Mouse (Mus musculus): Measurements from ENCODE around the gene Egf.

DNA sequence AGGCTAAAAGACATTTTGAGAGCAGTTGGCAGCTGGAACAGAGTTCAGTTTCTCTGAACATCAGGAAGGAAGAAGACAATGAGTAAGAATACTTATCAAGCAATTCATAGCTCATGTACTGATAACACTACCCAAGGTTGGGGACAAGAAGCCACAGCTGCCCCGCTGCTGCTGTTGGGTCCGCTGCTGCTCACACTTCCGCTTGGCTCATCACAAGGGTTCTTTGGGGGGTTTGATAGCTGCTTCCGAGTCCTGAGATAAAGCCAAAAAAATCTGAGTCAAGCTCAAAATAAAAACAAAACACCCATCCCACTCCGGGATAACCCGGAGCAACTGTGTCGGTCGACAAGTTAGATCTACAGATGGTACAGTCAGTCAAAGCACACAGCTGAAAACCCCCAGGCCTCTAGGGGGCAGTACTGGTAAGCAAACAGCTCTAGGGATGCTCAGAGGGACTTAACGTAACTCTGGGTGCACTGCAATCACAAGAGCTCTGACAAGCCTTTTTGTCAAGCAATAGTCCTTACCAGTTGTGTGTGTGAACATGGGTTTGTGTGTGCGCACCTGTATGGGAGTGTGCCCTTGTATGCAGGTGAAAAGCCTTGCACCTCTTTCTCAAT, 71.9 kb downstream of the Egf start:
- TF ChIP-seq CTCF (IDR thresholded peaks at IDR 0.05; ENCODE audit: control insufficient read depth, insufficient read depth, insufficient read length): peak; percentile 7
- no peak for TF ChIP-seq MYOG (IDR thresholded peaks at IDR 0.05; ENCODE audit: control insufficient read depth, extremely low read depth, insufficient read length)
- no peak for TF ChIP-seq FOSL1 (IDR thresholded peaks at IDR 0.05; ENCODE audit: insufficient read depth, low read length, poor library complexity, severe bottlenecking)
- no peak for TF ChIP-seq USF1 (IDR thresholded peaks at IDR 0.05; ENCODE audit: low read depth)
- TF ChIP-seq MAX (IDR thresholded peaks at IDR 0.05): no peak
